Mouse (Mus musculus) liver, postnatal 0 days (tissue): ENCODE data around the gene Epor. TPM values are rescaled to one million over a fixed set of nuclear protein-coding genes. Genes with fewer than 3 reads are reported as not detected.
A peak's percentile ranks its signal among the peaks of the same experiment; 100 is the strongest.

ENCODE experiments used
- ATAC-seq: fragments of 200-750 bp; cut with Nextera tagmentation; 2 replicates; pipeline ENCODE4 v1.8.0; 2017; ENCODE audit warnings: mild to moderate bottlenecking, moderate library complexity
- DNase-seq: peaks from one replicate; pipeline ENCODE4 v3.0.0-alpha.2; 2016
- H3K27ac ChIP-seq: fragments of 300-500 bp; sonication (generic); 2 replicates; pipeline ENCODE4 v1.5.1; 2014; ENCODE audit warnings: antibody characterized with exemption, moderate library complexity, mild to moderate bottlenecking, low read depth
- H3K27me3 ChIP-seq: fragments of 300-500 bp; sonication (generic); 2 replicates; pipeline ENCODE4 v1.6.1; 2014; ENCODE audit warnings: low read length, control low read depth, mixed read lengths; ENCODE audit not compliant: insufficient read depth
- H3K36me3 ChIP-seq: fragments of 300-500 bp; sonication (generic); replicated peaks from 2 replicates; pipeline ENCODE4 v1.6.1; 2014; ENCODE audit warnings: mild to moderate bottlenecking, control low read depth, low read length, moderate library complexity, mixed read lengths; ENCODE audit not compliant: insufficient read depth
- H3K4me1 ChIP-seq: fragments of 300-500 bp; sonication (generic); 2 replicates; pipeline ENCODE4 v1.6.1; 2014; ENCODE audit warnings: antibody characterized with exemption, mild to moderate bottlenecking, control low read depth; ENCODE audit not compliant: insufficient read depth
- H3K4me2 ChIP-seq: fragments of 300-500 bp; sonication (generic); 2 replicates; pipeline ENCODE4 v1.6.1; 2014; ENCODE audit warnings: low read depth, mild to moderate bottlenecking, low read length, moderate library complexity, mixed read lengths
- H3K4me3 ChIP-seq: fragments of 300-500 bp; sonication (generic); 2 replicates; pipeline ENCODE4 v1.5.1; 2014; ENCODE audit warnings: low read depth, low read length
- H3K9ac ChIP-seq: fragments of 300-500 bp; sonication (generic); replicated peaks from 2 replicates; pipeline ENCODE4 v1.6.1; 2014; ENCODE audit warnings: mild to moderate bottlenecking, moderate library complexity
- H3K9me3 ChIP-seq: fragments of 300-500 bp; sonication (generic); 2 replicates; pipeline ENCODE4 v1.6.1; 2016; ENCODE audit warnings: mild to moderate bottlenecking, control low read depth, low read length, mixed read lengths
- CTCF ChIP-seq: sonication (generic); IDR thresholded peaks from 2 replicates; pipeline ENCODE4 v1.5.1; 2016; ENCODE audit warnings: antibody characterized with exemption, low read depth
- EP300 ChIP-seq: IDR thresholded peaks from 2 replicates; pipeline ENCODE4 v1.6.1; 2016; ENCODE audit warnings: antibody characterized with exemption, low read depth, mild to moderate bottlenecking
- WGBS: fragments of 180-500 bp; shearing (Covaris S2); extraction: QIAGEN DNeasy Blood & Tissue Kit; methylation state at CpG from one replicate; pipeline ENCODE4 v1.1.7; 2014; ENCODE audit not compliant: insufficient replicate concordance; 5-methylcytosine and 5-hydroxymethylcytosine counted together
- polyA plus RNA-seq: library from polyadenylated mRNA; unstranded; fragments of >200 nt; fragmentation: Nextera tagmentation; extraction: Ambion mirVana; gene quantifications from 2 replicates; pipeline ENCODE4 v1.2.1, GENCODE M21; 2015

Epor gene
- polyA plus RNA-seq = 40.6 and 41.6 TPM in 2 replicates

- ATAC-seq = peak; percentile 66
- WGBS = 21% methylated on average over 7 of the region's 8 CpGs
- peaks cover 30% of the 10 kb centered on the region for H3K36me3 ChIP-seq
- H3K9me3 ChIP-seq = no peaks in the 10 kb centered on the region
- H3K27me3 ChIP-seq = 0 out of 2 replicates have a peak, but pooled peaks cover 11% of the 10 kb centered on the region
- H3K27ac ChIP-seq = peak within 1 kb of the TSS; percentile 81
- peak within 1 kb of the TSS; percentile 70 for H3K9ac ChIP-seq
- peak; percentile 84 for DNase-seq
- H3K4me1 ChIP-seq = peaks cover 32% of the 10 kb centered on the region
- peak within 1 kb of the TSS; percentile 74 for H3K4me3 ChIP-seq
- H3K4me2 ChIP-seq = peak within 1 kb of the TSS; percentile 71
- peak; percentile 51; the same call in 1 of the 2 replicates for TF ChIP-seq EP300
- TF ChIP-seq CTCF = no peak
Measured at GRCm38 (mm10) chr9:21963417-21963816, at the start of gene Epor. Gene Epor, minus strand, starts transcription at chr9:21963506.

GRCm38 (mm10) chr9:22012731-22013130, 49.4 kb upstream of the Epor start:
- H3K9me3 ChIP-seq = no peaks in the 10 kb centered on the region
- H3K27ac ChIP-seq = no peak overlapping the region
- ATAC-seq (no peak), DNase-seq (no peak)
- no peak overlapping the region for H3K4me2 ChIP-seq
- 88% methylated on average over 13 of the region's 13 CpGs for WGBS
- H3K4me1 ChIP-seq = no peaks in the 10 kb centered on the region
- no peaks in the 10 kb centered on the region for H3K27me3 ChIP-seq
- TF ChIP-seq EP300 = no peak
- TF ChIP-seq CTCF = no peak
- peaks cover 59% of the 10 kb centered on the region for H3K36me3 ChIP-seq
- H3K9ac ChIP-seq = no peak overlapping the region
- H3K4me3 ChIP-seq = no peak overlapping the region

- ATAC-seq = no peak
- no peak overlapping the region for H3K27ac ChIP-seq
- no peak overlapping the region for H3K9ac ChIP-seq
- DNase-seq = no peak
- no peaks in the 10 kb centered on the region for H3K4me1 ChIP-seq
- WGBS = 74% methylated on average over 5 of the region's 5 CpGs
- no peak overlapping the region for H3K4me3 ChIP-seq
- no peak overlapping the region for H3K4me2 ChIP-seq
- peaks cover 71% of the 10 kb centered on the region for H3K36me3 ChIP-seq
- H3K27me3 ChIP-seq = no peaks in the 10 kb centered on the region
- no peaks in the 10 kb centered on the region for H3K9me3 ChIP-seq
- TF ChIP-seq EP300 (no peak), CTCF (no peak)
Measured at GRCm38 (mm10) chr9:22011055-22011454, 47.7 kb upstream of the Epor start.

GRCm38 (mm10) chr9:22004546-22004945, 41.2 kb upstream of the Epor start:
- Histone ChIP-seq H3K4me1 (peaks cover 9% of the 10 kb centered on the region; the same call in 1 of the 2 replicates), H3K27ac (no peak overlapping the region), H3K4me2 (no peak overlapping the region), H3K36me3 (peaks cover 41% of the 10 kb centered on the region), H3K27me3 (no peaks in the 10 kb centered on the region), H3K4me3 (no peak overlapping the region), H3K9me3 (no peaks in the 10 kb centered on the region), H3K9ac (no peak overlapping the region)
- whole genome bisulfite sequencing = 92% methylated on average over 12 of the region's 12 CpGs
- ATAC-seq = no peak
- no peak for DNase-seq
- TF ChIP-seq EP300 (no peak), CTCF (no peak)

GRCm38 (mm10) chr9:22003163-22003554, 39.9 kb upstream of the Epor start:
- Histone ChIP-seq H3K4me3 (peak overlapping the region; percentile 62), H3K4me1 (peaks cover 9% of the 10 kb centered on the region; the same call in 1 of the 2 replicates), H3K4me2 (peak overlapping the region; percentile 77), H3K27ac (peak overlapping the region; percentile 62), H3K9ac (peak overlapping the region; percentile 63), H3K36me3 (peaks cover 27% of the 10 kb centered on the region), H3K9me3 (no peaks in the 10 kb centered on the region), H3K27me3 (no peaks in the 10 kb centered on the region)
- under 1% methylated on average over 18 of the region's 18 CpGs for WGBS
- DNase-seq (no peak), ATAC-seq (peak; percentile 22)
- no peak for TF ChIP-seq CTCF
- peak; percentile 47; the same call in 1 of the 2 replicates for TF ChIP-seq EP300

GRCm38 (mm10) chr9:22002194-22003162, 39.2 kb upstream of the Epor start, which contains the start of the genes Ccdc151 and Prkcsh:
Gene Ccdc151, minus strand, starts transcription at chr9:22002634.
Gene Prkcsh, plus strand, starts transcription at chr9:22002806.
- H3K36me3 ChIP-seq = peaks cover 24% of the 10 kb centered on the region
- DNase-seq (peak; percentile 98), ATAC-seq (peak; percentile 99)
- WGBS = 8% methylated on average over 57 of the region's 57 CpGs
- peak within 1 kb of the TSS; percentile 62 for H3K4me3 ChIP-seq
- H3K27me3 ChIP-seq = no peaks in the 10 kb centered on the region
- TF ChIP-seq CTCF (no peak), EP300 (no peak)
- H3K9ac ChIP-seq = peak within 1 kb of the TSS; percentile 63
- H3K9me3 ChIP-seq = no peaks in the 10 kb centered on the region
- peak within 1 kb of the TSS; percentile 77 for H3K4me2 ChIP-seq
- peaks cover 9% of the 10 kb centered on the region; the same call in 1 of the 2 replicates for H3K4me1 ChIP-seq
- H3K27ac ChIP-seq = peak within 1 kb of the TSS; percentile 62
